Mouse (Mus musculus) limb, embryonic 15.5 days (tissue): ENCODE results near the gene Ptch2. TPM values are rescaled to one million over a fixed set of nuclear protein-coding genes. Genes with fewer than 3 reads are reported as not detected.

Experiments
- microRNA-seq: library from miRNA; unstranded; fragments of <30 nt; microRNA quantifications from one replicate; pipeline ENCODE4, GENCODE M21; 2016
- polyA plus RNA-seq: library from polyadenylated mRNA; unstranded; fragments of >200 nt; fragmentation: Nextera tagmentation; extraction: Ambion mirVana; gene quantifications from 2 replicates; pipeline ENCODE4 v1.2.1, GENCODE M21; 2015

Ptch2 gene
- polyA plus RNA-seq, 1 experiment from 2014 or later, result 13.7 TPM

Small RNA genes within 50 kb of the gene (microRNA-seq; reads per million reads assigned to microRNA genes)
- gene Gm22398, result not detected

Other genes with a start within 250 kb of the Ptch2 start
- 0.22 and 0.24 TPM in 2 replicates for gene Zswim5, start 218.7 kb upstream of the Ptch2 start, polyA plus RNA-seq
- 85.3 and 90.8 TPM in 2 replicates for gene Urod, start 101.7 kb upstream of the Ptch2 start, polyA plus RNA-seq
- 11.2 and 11.5 TPM in 2 replicates for gene Hectd3, start 100.8 kb upstream of the Ptch2 start, polyA plus RNA-seq
- gene Eif2b3, start 76.7 kb upstream of the Ptch2 start, polyA plus RNA-seq, result 44.3 TPM in 2 replicates
- gene Btbd19, start 29.6 kb downstream of the Ptch2 start, polyA plus RNA-seq, result 10.0 and 10.3 TPM in 2 replicates
- not detected in 2 replicates for gene Tctex1d4, start 30.7 kb downstream of the Ptch2 start, polyA plus RNA-seq
- 5.7 and 6.8 TPM in 2 replicates for gene Plk3, start 37.9 kb downstream of the Ptch2 start, polyA plus RNA-seq
- gene Rps8, start 60.2 kb downstream of the Ptch2 start, polyA plus RNA-seq, result 803 and 994 TPM in 2 replicates
- gene Kif2c, start 86.6 kb downstream of the Ptch2 start, polyA plus RNA-seq, result 45.9 and 47.4 TPM in 2 replicates
- 10.0 and 12.4 TPM in 2 replicates for gene Tmem53, start 155.9 kb downstream of the Ptch2 start, polyA plus RNA-seq
- gene Armh1, start 156.1 kb downstream of the Ptch2 start, polyA plus RNA-seq, result 0.51 and 1.1 TPM in 2 replicates